Mouse (Mus musculus) hindbrain, embryonic 15.5 days (tissue): ENCODE measurements at regions not wholly inside any gene's neighbourhood (a gene's known extent, or its start where the extent isn't known, plus 50 kb on each side); places are given as distances from the start of the nearest gene placed in this dataset.

Experiments used
- ATAC-seq: fragments of 200-750 bp; cut with Nextera tagmentation; 2 replicates; pipeline ENCODE4 v1.8.0; 2017; ENCODE audit warnings: low read depth, moderate number of reproducible peaks, moderate TSS enrichment; ENCODE audit not compliant: low FRiP score
- H3K27ac ChIP-seq: fragments of 300-500 bp; sonication (generic); replicated peaks from 2 replicates; pipeline ENCODE4 v1.5.1; 2015; ENCODE audit warnings: mild to moderate bottlenecking, inconsistent platforms
- H3K27me3 ChIP-seq: fragments of 300-500 bp; sonication (generic); 2 replicates; pipeline ENCODE4 v1.6.1; 2015; ENCODE audit warnings: control low read depth, inconsistent platforms
- H3K36me3 ChIP-seq: fragments of 300-500 bp; sonication (generic); 2 replicates; pipeline ENCODE4 v1.6.1; 2015; ENCODE audit warnings: control low read depth, inconsistent platforms
- H3K4me1 ChIP-seq: fragments of 300-500 bp; sonication (generic); replicated peaks from 2 replicates; pipeline ENCODE4 v1.6.1; 2015; ENCODE audit warnings: control low read depth, inconsistent platforms
- H3K4me2 ChIP-seq: fragments of 300-500 bp; sonication (generic); 2 replicates; pipeline ENCODE4 v1.6.1; 2015; ENCODE audit warnings: moderate library complexity, mild to moderate bottlenecking, inconsistent platforms
- H3K4me3 ChIP-seq: fragments of 300-500 bp; sonication (generic); 2 replicates; pipeline ENCODE4 v1.5.1; 2015; ENCODE audit warnings: mild to moderate bottlenecking, inconsistent platforms
- H3K9ac ChIP-seq: fragments of 300-500 bp; sonication (generic); 2 replicates; pipeline ENCODE4 v1.6.1; 2015; ENCODE audit warnings: inconsistent platforms
- H3K9me3 ChIP-seq: fragments of 300-500 bp; sonication (generic); 2 replicates; pipeline ENCODE4 v1.6.1; 2016; ENCODE audit warnings: control low read depth, inconsistent platforms
- WGBS: fragments of 180-500 bp; shearing (Covaris S2); methylation state at CpG from one replicate; pipeline ENCODE4 v1.1.7; 2015; 5-methylcytosine and 5-hydroxymethylcytosine counted together

GRCm38 (mm10) chr11:56767424-56767823 is 243.8 kb upstream of the Gria1 start:
- Histone ChIP-seq H3K27ac (no peak overlapping the region), H3K27me3 (no peaks in the 10 kb centered on the region), H3K4me1 (no peaks in the 10 kb centered on the region), H3K4me2 (no peak overlapping the region), H3K9me3 (no peaks in the 10 kb centered on the region), H3K4me3 (no peak overlapping the region), H3K36me3 (no peaks in the 10 kb centered on the region), H3K9ac (no peak overlapping the region)
- no peak for ATAC-seq

GRCm38 (mm10) chr11:56786351-56786750 is 224.8 kb upstream of the Gria1 start:
- Histone ChIP-seq H3K9ac (no peak overlapping the region), H3K36me3 (no peaks in the 10 kb centered on the region), H3K27ac (no peak overlapping the region), H3K27me3 (no peaks in the 10 kb centered on the region), H3K4me2 (no peak overlapping the region), H3K9me3 (no peaks in the 10 kb centered on the region), H3K4me3 (no peak overlapping the region), H3K4me1 (no peaks in the 10 kb centered on the region)
- no peak for ATAC-seq
- 78% methylated on average over 4 of the region's 4 CpGs for WGBS

- no peak overlapping the region for H3K4me2 ChIP-seq
- H3K9me3 ChIP-seq: no peaks in the 10 kb centered on the region
- H3K27me3 ChIP-seq: no peaks in the 10 kb centered on the region
- no peak overlapping the region for H3K9ac ChIP-seq
- H3K36me3 ChIP-seq: no peaks in the 10 kb centered on the region
- H3K4me1 ChIP-seq: no peaks in the 10 kb centered on the region
- ATAC-seq: no peak
- no peak overlapping the region for H3K4me3 ChIP-seq
- WGBS: 81% methylated on average over 2 of the region's 2 CpGs
- H3K27ac ChIP-seq: no peak overlapping the region
Observed at GRCm38 (mm10) chr11:56792691-56793090, 218.5 kb upstream of the Gria1 start.

- Histone ChIP-seq H3K4me1 (no peaks in the 10 kb centered on the region), H3K9ac (no peak overlapping the region), H3K4me3 (no peak overlapping the region), H3K9me3 (no peaks in the 10 kb centered on the region), H3K36me3 (no peaks in the 10 kb centered on the region), H3K27ac (no peak overlapping the region), H3K27me3 (no peaks in the 10 kb centered on the region), H3K4me2 (no peak overlapping the region)
- ATAC-seq: no peak
- WGBS: 96% methylated on average over 4 of the region's 4 CpGs
Observed at GRCm38 (mm10) chr11:56807314-56807713, 203.9 kb upstream of the Gria1 start.

GRCm38 (mm10) chr11:56810141-56810540 is 201.0 kb upstream of the Gria1 start:
- WGBS: 83% methylated on average over 2 of the region's 2 CpGs
- no peak overlapping the region for H3K9ac ChIP-seq
- no peaks in the 10 kb centered on the region for H3K9me3 ChIP-seq
- no peaks in the 10 kb centered on the region for H3K27me3 ChIP-seq
- H3K4me1 ChIP-seq: no peaks in the 10 kb centered on the region
- no peak overlapping the region for H3K4me2 ChIP-seq
- no peaks in the 10 kb centered on the region for H3K36me3 ChIP-seq
- H3K4me3 ChIP-seq: no peak overlapping the region
- no peak for ATAC-seq
- H3K27ac ChIP-seq: no peak overlapping the region

GRCm38 (mm10) chr11:56812121-56812520 is 199.1 kb upstream of the Gria1 start:
- ATAC-seq: no peak
- no peak overlapping the region for H3K4me2 ChIP-seq
- H3K27ac ChIP-seq: no peak overlapping the region
- no peak overlapping the region for H3K9ac ChIP-seq
- H3K4me3 ChIP-seq: no peak overlapping the region
- no peaks in the 10 kb centered on the region for H3K36me3 ChIP-seq
- no peaks in the 10 kb centered on the region for H3K27me3 ChIP-seq
- H3K4me1 ChIP-seq: no peaks in the 10 kb centered on the region
- WGBS: 63% methylated on average over 4 of the region's 4 CpGs
- H3K9me3 ChIP-seq: no peaks in the 10 kb centered on the region

- Histone ChIP-seq H3K4me3 (no peak overlapping the region), H3K4me2 (no peak overlapping the region), H3K9ac (no peak overlapping the region), H3K27ac (no peak overlapping the region), H3K36me3 (no peaks in the 10 kb centered on the region), H3K4me1 (no peaks in the 10 kb centered on the region), H3K27me3 (no peaks in the 10 kb centered on the region), H3K9me3 (no peaks in the 10 kb centered on the region)
- no peak for ATAC-seq
Observed at GRCm38 (mm10) chr11:56823471-56823870, 187.7 kb upstream of the Gria1 start.

DNA sequence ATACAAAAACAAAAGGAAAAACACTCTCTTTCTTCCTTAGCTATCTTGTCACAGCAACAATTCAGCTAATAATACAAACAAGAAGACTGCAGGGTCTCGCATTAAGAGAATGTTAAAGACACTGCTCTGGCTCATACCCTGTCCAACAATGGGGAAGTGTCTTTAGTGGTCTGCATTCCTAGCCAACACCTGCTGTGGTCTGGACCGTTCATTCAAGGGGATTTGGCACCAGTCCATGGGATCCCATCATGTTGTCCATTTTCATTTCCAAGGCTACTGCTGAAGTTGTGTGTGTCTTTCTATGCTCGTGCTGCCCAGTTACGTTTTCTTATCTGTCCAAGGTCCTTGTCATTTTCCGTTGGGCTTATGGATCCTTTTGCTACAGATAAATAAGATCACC is 183.7 kb upstream of the Gria1 start:
- Histone ChIP-seq H3K4me2 (no peak overlapping the region), H3K9me3 (no peaks in the 10 kb centered on the region), H3K9ac (no peak overlapping the region), H3K36me3 (no peaks in the 10 kb centered on the region), H3K4me3 (no peak overlapping the region), H3K27ac (no peak overlapping the region), H3K27me3 (no peaks in the 10 kb centered on the region), H3K4me1 (no peaks in the 10 kb centered on the region)
- ATAC-seq: no peak
- WGBS: 64% methylated on average over 5 of the region's 5 CpGs

- 64% methylated on average over 4 of the region's 4 CpGs for WGBS
- no peaks in the 10 kb centered on the region for H3K4me1 ChIP-seq
- H3K9ac ChIP-seq: no peak overlapping the region
- no peaks in the 10 kb centered on the region for H3K36me3 ChIP-seq
- no peaks in the 10 kb centered on the region for H3K9me3 ChIP-seq
- ATAC-seq: no peak
- H3K4me3 ChIP-seq: no peak overlapping the region
- H3K4me2 ChIP-seq: no peak overlapping the region
- no peaks in the 10 kb centered on the region for H3K27me3 ChIP-seq
- no peak overlapping the region for H3K27ac ChIP-seq
Observed at GRCm38 (mm10) chr11:56862649-56863048, 148.5 kb upstream of the Gria1 start.

DNA sequence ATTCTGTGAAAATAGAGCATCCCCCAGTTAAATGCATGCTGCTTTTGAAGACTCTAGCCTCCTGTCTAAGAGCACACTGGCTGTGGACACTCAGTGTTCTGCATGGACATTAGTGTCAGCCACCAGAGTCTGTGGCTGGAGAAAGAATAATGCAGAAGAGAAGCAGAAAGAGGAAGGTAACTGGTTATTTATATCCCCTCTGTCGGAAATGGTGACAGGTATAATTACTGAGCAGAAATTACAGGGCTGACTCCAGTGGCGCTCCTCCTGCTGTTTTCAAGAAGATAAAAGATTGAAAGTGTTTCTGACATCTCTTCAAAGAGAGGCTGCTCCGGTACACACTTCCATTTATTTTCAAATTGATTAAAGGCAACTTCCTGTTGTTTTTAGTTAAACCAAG is 139.5 kb upstream of the Gria1 start:
- Histone ChIP-seq H3K9ac (no peak overlapping the region), H3K27me3 (no peaks in the 10 kb centered on the region), H3K9me3 (no peaks in the 10 kb centered on the region), H3K4me1 (0 out of 2 replicates have a peak, but pooled peaks cover 4% of the 10 kb centered on the region), H3K4me2 (no peak overlapping the region), H3K4me3 (no peak overlapping the region), H3K36me3 (no peaks in the 10 kb centered on the region), H3K27ac (no peak overlapping the region)
- ATAC-seq: no peak
- 48% methylated on average over 3 of the region's 3 CpGs for WGBS

DNA sequence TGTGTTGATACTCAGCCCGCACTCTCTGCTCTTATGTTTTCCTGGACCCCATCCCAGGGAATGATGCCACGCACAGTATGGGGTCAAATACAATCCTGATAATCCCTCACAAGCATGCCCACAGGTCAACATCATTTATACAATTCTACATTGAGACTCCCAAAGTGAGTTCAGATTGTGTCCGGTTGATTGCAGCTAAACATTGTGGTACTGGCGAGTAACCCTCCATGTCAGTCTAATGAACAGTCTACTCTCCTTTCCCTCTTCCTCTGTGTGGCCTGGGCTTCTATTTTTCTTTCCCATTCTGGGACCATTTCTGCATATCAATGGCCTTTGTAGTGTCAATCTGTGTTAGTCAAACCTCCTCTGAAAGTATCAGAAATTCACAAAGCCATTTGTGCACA is 112.6 kb upstream of the Gria1 start:
- Histone ChIP-seq H3K27me3 (0 out of 2 replicates have a peak, but pooled peaks cover 2% of the 10 kb centered on the region), H3K36me3 (no peaks in the 10 kb centered on the region), H3K4me2 (no peak overlapping the region), H3K9me3 (no peaks in the 10 kb centered on the region), H3K27ac (no peak overlapping the region), H3K4me1 (peaks cover 7% of the 10 kb centered on the region; the same call in 1 of the 2 replicates), H3K4me3 (no peak overlapping the region), H3K9ac (no peak overlapping the region)
- ATAC-seq: no peak
- 29% methylated on average over 4 of the region's 4 CpGs for WGBS

GRCm38 (mm10) chr11:56901201-56901600 is 110.0 kb upstream of the Gria1 start:
- H3K4me3 ChIP-seq: no peak overlapping the region
- H3K27ac ChIP-seq: no peak overlapping the region
- H3K4me1 ChIP-seq: peaks cover 3% of the 10 kb centered on the region; the same call in 1 of the 2 replicates
- H3K9me3 ChIP-seq: no peaks in the 10 kb centered on the region
- H3K9ac ChIP-seq: no peak overlapping the region
- ATAC-seq: no peak
- 0 out of 2 replicates have a peak, but pooled peaks cover 2% of the 10 kb centered on the region for H3K27me3 ChIP-seq
- WGBS: 80% methylated on average over 3 of the region's 3 CpGs
- no peaks in the 10 kb centered on the region for H3K36me3 ChIP-seq
- no peak overlapping the region for H3K4me2 ChIP-seq

- Histone ChIP-seq H3K4me3 (no peak overlapping the region), H3K27me3 (no peaks in the 10 kb centered on the region), H3K27ac (no peak overlapping the region), H3K36me3 (no peaks in the 10 kb centered on the region), H3K4me1 (no peaks in the 10 kb centered on the region), H3K9me3 (no peaks in the 10 kb centered on the region), H3K9ac (no peak overlapping the region), H3K4me2 (no peak overlapping the region)
- WGBS: 76% methylated on average over 7 of the region's 7 CpGs
- no peak for ATAC-seq
Observed at GRCm38 (mm10) chr11:56925368-56925896, 85.8 kb upstream of the Gria1 start.
